Mouse (Mus musculus) layer of hippocampus, adult 9-11 months (tissue): ENCODE measurements around the gene Add3.

Experiments used
- DNase-seq: peaks from one replicate; pipeline ENCODE4 v3.0.0; 2022

The Add3 gene

GRCm38 (mm10) chr19:53168576-53168975 is 28.3 kb downstream of the Add3 start:
- no peak for DNase-seq

- DNase-seq: no peak
Measured at GRCm38 (mm10) chr19:53170651-53171050, 30.4 kb downstream of the Add3 start.

GRCm38 (mm10) chr19:53174034-53174433 is 33.8 kb downstream of the Add3 start:
- DNase-seq: no peak

GRCm38 (mm10) chr19:53175550-53175949 is 35.3 kb downstream of the Add3 start:
- no peak for DNase-seq

GRCm38 (mm10) chr19:53176518-53176917 is 36.3 kb downstream of the Add3 start:
- no peak for DNase-seq

GRCm38 (mm10) chr19:53178611-53179528 is 38.6 kb downstream of the Add3 start:
- DNase-seq: no peak

GRCm38 (mm10) chr19:53180168-53180803 is 40.0 kb downstream of the Add3 start:
- no peak for DNase-seq

GRCm38 (mm10) chr19:53181003-53181861 is 41.0 kb downstream of the Add3 start:
- DNase-seq: no peak

GRCm38 (mm10) chr19:53183620-53184019 is 43.4 kb downstream of the Add3 start:
- DNase-seq: no peak

GRCm38 (mm10) chr19:53184216-53184615 is 44.0 kb downstream of the Add3 start:
- no peak for DNase-seq

- no peak for DNase-seq
Measured at GRCm38 (mm10) chr19:53184911-53185310, 44.7 kb downstream of the Add3 start.

GRCm38 (mm10) chr19:53185486-53186134 is 45.4 kb downstream of the Add3 start:
- DNase-seq: no peak

GRCm38 (mm10) chr19:53186456-53186855 is 46.2 kb downstream of the Add3 start:
- no peak for DNase-seq

- no peak for DNase-seq
Measured at GRCm38 (mm10) chr19:53187533-53187932, 47.3 kb downstream of the Add3 start.

- no peak for DNase-seq
Measured at GRCm38 (mm10) chr19:53188186-53188585, 47.9 kb downstream of the Add3 start.

GRCm38 (mm10) chr19:53188724-53189220 is 48.5 kb downstream of the Add3 start:
- DNase-seq: no peak

- DNase-seq: no peak
Measured at GRCm38 (mm10) chr19:53189736-53190135, 49.5 kb downstream of the Add3 start.

GRCm38 (mm10) chr19:53190232-53190631 is 50.0 kb downstream of the Add3 start:
- no peak for DNase-seq

- no peak for DNase-seq
Measured at GRCm38 (mm10) chr19:53191867-53192487, 51.7 kb downstream of the Add3 start.

GRCm38 (mm10) chr19:53193190-53193589 is 52.9 kb downstream of the Add3 start:
- DNase-seq: no peak

GRCm38 (mm10) chr19:53193964-53194582 is 53.8 kb downstream of the Add3 start:
- DNase-seq: no peak
